Comparison of ENCODE assay signal across 23 mouse cellular contexts in genomic region chr1:129589366-129590002, GRCm38 (mm10).
DNase-seq lines count a peak whose midpoint lies in the region; ATAC-seq and TF ChIP-seq lines count a peak whose summit lies in the region.
"Had no signal": no experiment of that assay in that cellular context is flagged by ENCODE, and none has a peak within 500 bp of the region (broad histone marks: within the 10 kb centered on the region; RNA-seq: fewer than 3 reads in every experiment).

No protein-coding gene starts in this region.

- no peaks in the 10 kb centered on the region for H3K27me3 ChIP-seq in kidney, postnatal 0 days (ENCODE audit: insufficient read depth, low read length)
- H3K27me3 ChIP-seq in lung, embryonic 14.5 days (ENCODE audit: insufficient read depth, low read length) = no peaks in the 10 kb centered on the region
- no peaks in the 10 kb centered on the region for H3K27me3 ChIP-seq in Patski
- H3K27me3 ChIP-seq: CH12.LX; embryonic facial prominence, embryonic 15.5 days; forebrain, embryonic 15.5 days; limb, embryonic 15.5 days; liver, embryonic 15.5 days; midbrain, embryonic 12.5 days had no signal

- H3K9me3 ChIP-seq in kidney, postnatal 0 days (replicated peaks; ENCODE audit: low read length) = no peaks in the 10 kb centered on the region
- H3K9me3 ChIP-seq in lung, embryonic 14.5 days (ENCODE audit: low read depth, low read length) = no peaks in the 10 kb centered on the region
- H3K9me3 ChIP-seq: embryonic facial prominence, embryonic 15.5 days; forebrain, embryonic 15.5 days; G1E; heart, embryonic 10.5 days; limb, embryonic 15.5 days; liver, embryonic 15.5 days; midbrain, embryonic 12.5 days had no signal

- peak; percentile 2 for DNase-seq in cerebellum, adult 9-11 months
- DNase-seq in cerebellum, adult 18-20 months = no peak
- peak; percentile 27 for DNase-seq in kidney, postnatal 0 days (ENCODE audit: low spot score)
- no peak for DNase-seq in kidney, postnatal 25 days
- peak; percentile 20 for DNase-seq in lung, embryonic 14.5 days
- no peak for DNase-seq in lung, postnatal 14 days
- DNase-seq in Patski (ENCODE audit: low read depth, low spot score) (peak; percentile 71), liver (no peak)
- DNase-seq: cerebellum, adult 11-12 months; gastrocnemius, postnatal 10 days; heart, postnatal 4 days; left cerebral cortex, postnatal 4 days; lung, postnatal 10 days; right cerebral cortex, postnatal 25 days had no signal

- H3K9ac ChIP-seq in kidney, postnatal 0 days (ENCODE audit: low read depth, low read length) = no peak overlapping the region
- H3K9ac ChIP-seq in lung, embryonic 14.5 days = no peak overlapping the region
- H3K9ac ChIP-seq: embryonic facial prominence, embryonic 15.5 days; forebrain, embryonic 15.5 days; hindbrain, embryonic 14.5 days; limb, embryonic 15.5 days; liver, embryonic 15.5 days; midbrain, embryonic 12.5 days had no signal

- CTCF ChIA-PET in Patski (lab: Charles Lee) = interaction anchor here (1.1 to 1.9 kb wide), 3 partner anchors 9 to 17 kb away, joined by 3 to 4 read pairs (median 3); no protein-coding TSS in a partner anchor

- H3K36me3 ChIP-seq in kidney, postnatal 0 days (ENCODE audit: insufficient read depth, low read length) = no peaks in the 10 kb centered on the region
- no peaks in the 10 kb centered on the region for H3K36me3 ChIP-seq in lung, embryonic 14.5 days (ENCODE audit: insufficient read depth)
- H3K36me3 ChIP-seq: embryonic facial prominence, embryonic 15.5 days; forebrain, embryonic 15.5 days; G1E; heart, embryonic 10.5 days; limb, embryonic 15.5 days; liver, embryonic 15.5 days; midbrain, embryonic 12.5 days had no signal

- no peak for ATAC-seq in kidney, postnatal 0 days (replicated peaks; ENCODE audit: low FRiP score, low read depth)
- ATAC-seq in lung, embryonic 14.5 days (ENCODE audit: insufficient read depth) = peak; percentile 39; the same call in 1 of the 2 replicates
- ATAC-seq in Patski = peak; percentile 79
- ATAC-seq: forebrain, embryonic 15.5 days had no signal

- no peak overlapping the region for H3K4me2 ChIP-seq in kidney, postnatal 0 days (ENCODE audit: low read length)
- H3K4me2 ChIP-seq in lung, embryonic 14.5 days = no peak overlapping the region
- H3K4me2 ChIP-seq: embryonic facial prominence, embryonic 15.5 days; forebrain, embryonic 15.5 days; hindbrain, embryonic 14.5 days; limb, embryonic 15.5 days; liver, embryonic 15.5 days; midbrain, embryonic 12.5 days had no signal

- POLR2A ChIA-PET in Patski (lab: Charles Lee) = no interaction called here

- H3K4me3 ChIP-seq in kidney, postnatal 0 days (replicated peaks; ENCODE audit: low read depth, low read length) = no peak overlapping the region
- H3K4me3 ChIP-seq in lung, embryonic 14.5 days (ENCODE audit: low read depth, low read length) = no peak overlapping the region
- H3K4me3 ChIP-seq: embryonic facial prominence, embryonic 15.5 days; forebrain, embryonic 15.5 days; heart, embryonic 10.5 days; limb, embryonic 15.5 days; liver, embryonic 15.5 days; midbrain, embryonic 12.5 days had no signal

- H3K4me1 ChIP-seq in kidney, postnatal 0 days (replicated peaks; ENCODE audit: insufficient read depth, low read length) = no peaks in the 10 kb centered on the region
- H3K4me1 ChIP-seq in lung, embryonic 14.5 days (ENCODE audit: insufficient read depth) = no peaks in the 10 kb centered on the region
- H3K4me1 ChIP-seq: embryonic facial prominence, embryonic 15.5 days; forebrain, embryonic 15.5 days; heart, embryonic 10.5 days; limb, embryonic 15.5 days; liver, embryonic 15.5 days; midbrain, embryonic 12.5 days had no signal

- in situ Hi-C loops in Patski (cut with MboI; ENCODE audit: low pct_unique_long_range_greater_than_20kb) = no loop called here

- TF ChIP-seq CTCF in kidney, postnatal 0 days (IDR thresholded peaks at IDR 0.05; ENCODE audit: low read depth) = no peak
- TF ChIP-seq CTCF in lung, embryonic 14.5 days (IDR thresholded peaks at IDR 0.05; ENCODE audit: low read depth) = no peak
- TF ChIP-seq CTCF in Patski (IDR thresholded peaks at IDR 0.05) = no peak

- no peak overlapping the region for H3K27ac ChIP-seq in kidney, postnatal 0 days
- no peak overlapping the region for H3K27ac ChIP-seq in lung, embryonic 14.5 days (ENCODE audit: low read depth)
- H3K27ac ChIP-seq: embryonic facial prominence, embryonic 15.5 days; forebrain, embryonic 15.5 days; heart, embryonic 10.5 days; hindbrain, embryonic 14.5 days; limb, embryonic 15.5 days; liver, embryonic 15.5 days; midbrain, embryonic 12.5 days had no signal

- WGBS in kidney, postnatal 0 days = 40% methylated on average over 3 of the region's 3 CpGs
- WGBS in lung, embryonic 14.5 days = 42% methylated on average over 3 of the region's 3 CpGs

Comparison
In these comparisons a context has a peak if more than half of its experiments do, and no peak if none do; other contexts are left out.
1. DNase-seq: peak in cerebellum, adult 9-11 months (single experiment), kidney, postnatal 0 days (single experiment), lung, embryonic 14.5 days (single experiment) and Patski (single experiment); none in cerebellum, adult 18-20 months (0 of 2), kidney, postnatal 25 days (0 of 2), lung, postnatal 14 days (single experiment) and liver (single experiment).